Mouse (Mus musculus) urinary bladder, postnatal 36 days (tissue): ENCODE measurements at regions not wholly inside any gene's neighbourhood (a gene's known extent, or its start where the extent isn't known, plus 50 kb on each side); places are given as distances from the start of the nearest gene placed in this dataset.
A peak's percentile ranks its signal among the peaks of the same experiment; 100 is the strongest.

Source experiments
- DNase-seq, 2 experiments: peaks; one replicate each; pipeline ENCODE4 v3.0.0; 2022; ENCODE audit warnings: low spot score in 2 of 2, mixed read lengths in 1 of 2

DNA sequence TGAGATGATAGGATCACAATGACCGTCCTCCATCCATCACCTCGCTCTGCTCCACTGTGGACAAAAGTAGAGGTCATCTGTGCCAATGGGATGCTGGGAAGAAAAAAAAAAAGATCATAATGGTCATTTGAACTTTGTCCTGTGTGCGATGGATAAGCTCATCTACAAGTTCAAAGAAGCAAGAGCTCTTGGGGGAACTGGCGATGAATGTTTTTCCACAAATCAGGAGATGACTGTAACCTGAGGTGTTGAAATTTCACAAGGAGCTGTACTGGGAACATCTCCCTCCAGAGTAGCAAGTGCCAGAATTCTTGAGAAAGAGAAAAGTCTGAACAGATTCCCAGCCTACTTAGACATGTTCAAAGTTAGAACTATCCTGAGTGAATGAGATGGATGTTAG is 287.0 kb downstream of the Tns3 start:
- DNase-seq = no peak

GRCm38 (mm10) chr11:8365545-8365944 is 298.8 kb downstream of the Tns3 start:
- no peak for DNase-seq

GRCm38 (mm10) chr11:8364703-8365433 is 299.5 kb downstream of the Tns3 start:
- DNase-seq = no peak

DNA sequence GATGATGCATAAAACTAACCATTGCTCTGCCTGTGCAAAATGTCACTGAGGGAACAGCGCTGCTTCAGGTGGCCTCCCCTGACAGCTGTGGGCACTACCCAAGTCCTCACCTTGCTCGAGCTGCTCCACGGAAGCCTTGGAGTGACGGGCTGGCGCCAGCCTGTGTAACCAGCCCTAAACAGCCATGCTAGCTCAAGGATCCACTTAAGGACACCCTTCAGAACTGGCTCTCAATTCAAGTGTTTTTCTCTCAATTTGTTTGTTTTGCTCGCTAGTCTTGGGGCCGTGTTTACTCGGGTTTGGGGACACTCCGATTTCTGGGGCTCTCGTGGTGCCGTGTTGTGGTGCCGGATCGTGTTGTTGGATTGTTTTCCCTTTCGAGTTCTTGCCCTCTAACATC is 319.4 kb downstream of the Tns3 start:
- DNase-seq = no peak

- peak; percentile 13 to 25 for DNase-seq
These were observed 361.8 kb downstream of the Tns3 start for GRCm38 (mm10) chr11:8302347-8303188.

DNA sequence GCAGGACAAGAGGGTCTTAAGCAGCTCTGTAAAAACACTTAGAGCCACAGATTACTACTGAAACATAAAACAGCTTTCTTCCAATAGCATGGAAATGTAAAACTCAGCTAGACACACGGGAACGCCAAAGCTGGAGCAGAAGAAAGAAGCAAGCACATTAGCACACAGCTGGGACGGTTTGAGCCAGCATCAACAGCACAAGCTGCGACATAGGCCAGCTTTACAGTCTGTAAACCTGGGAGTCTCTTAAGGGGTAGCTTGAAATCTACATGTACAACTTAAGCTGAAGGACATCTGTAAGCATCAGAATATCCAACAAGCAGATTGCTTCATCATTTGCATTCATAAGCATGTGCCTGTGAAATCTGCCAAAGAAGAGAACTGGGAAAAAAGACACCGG is 366.9 kb downstream of the Tns3 start:
- DNase-seq = no peak

DNA sequence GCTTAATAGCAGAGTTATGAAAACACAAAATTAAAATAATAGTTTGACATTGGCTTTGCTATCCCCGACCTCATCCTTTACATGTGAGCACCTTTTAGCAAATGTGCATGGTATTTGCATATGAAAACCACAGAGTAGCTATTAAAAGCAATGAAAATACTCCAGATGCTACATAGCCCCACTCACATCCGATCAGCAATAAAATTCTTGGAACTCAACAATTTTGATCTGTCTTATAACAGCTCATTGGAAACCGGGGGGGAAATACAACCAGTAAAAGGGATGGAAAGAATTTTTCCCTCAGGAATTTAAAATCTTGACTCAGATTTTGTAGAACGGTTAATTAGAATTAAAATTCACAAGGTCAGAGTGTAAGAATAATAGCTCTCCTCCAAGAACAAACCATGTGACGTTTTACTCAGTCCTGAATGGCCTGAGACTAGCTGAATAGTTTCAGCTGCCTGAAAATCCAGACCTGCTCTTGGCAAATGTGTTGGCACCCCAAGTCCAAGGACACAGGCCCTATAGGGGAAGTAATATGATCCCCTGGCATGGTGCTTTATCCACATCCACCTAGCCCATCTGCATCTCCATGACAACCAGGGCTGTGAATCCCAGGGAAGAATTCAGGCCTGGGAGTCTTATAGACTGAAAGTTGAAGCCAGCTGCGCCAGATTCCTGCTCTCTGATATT is 370.9 kb downstream of the Tns3 start:
- DNase-seq = no peak

- DNase-seq = no peak
These were observed 379.1 kb downstream of the Tns3 start for GRCm38 (mm10) chr11:8285271-8285670.

DNA sequence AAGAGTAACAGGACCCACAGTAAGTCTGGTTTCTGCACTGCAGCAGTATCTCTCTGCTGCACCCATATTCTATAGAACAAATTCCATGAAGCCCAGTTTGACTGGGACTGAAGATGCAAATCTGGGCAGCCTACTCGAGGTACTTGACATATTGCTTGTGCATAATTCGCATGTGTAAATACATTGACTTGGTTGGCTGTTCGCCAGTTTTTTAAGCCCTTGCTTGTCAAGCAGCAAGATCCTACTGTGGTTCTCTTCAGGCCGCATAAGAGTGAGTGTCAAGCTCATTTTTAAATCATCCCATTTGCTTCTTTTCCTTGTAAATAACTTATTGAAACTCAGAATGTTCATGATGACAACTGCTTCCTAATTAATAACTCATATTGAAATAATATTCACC is 389.1 kb downstream of the Tns3 start:
- DNase-seq = no peak

DNA sequence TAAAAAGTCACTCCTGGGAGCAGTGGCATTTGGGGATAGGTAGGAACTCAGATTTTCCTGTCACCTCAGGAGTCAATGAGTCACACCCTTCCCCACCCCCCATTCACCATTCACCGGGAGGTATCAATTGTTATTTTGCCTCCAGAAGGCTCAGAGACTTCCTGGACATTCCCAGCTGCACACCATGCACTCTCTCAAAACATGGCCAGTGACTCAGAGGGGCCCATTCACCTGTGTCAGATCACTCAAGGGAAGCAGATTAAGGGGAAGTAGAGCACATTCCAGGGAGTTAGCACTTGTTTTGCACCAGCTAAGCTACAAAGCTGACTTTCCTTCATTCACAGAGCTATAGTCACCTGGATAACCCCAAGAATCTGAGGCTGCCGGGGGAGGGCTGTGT is 395.2 kb downstream of the Tns3 start:
- DNase-seq = no peak

GRCm38 (mm10) chr11:8254036-8254435 is 410.3 kb downstream of the Tns3 start:
- DNase-seq = no peak

GRCm38 (mm10) chr11:8251360-8251759 is 413.0 kb downstream of the Tns3 start:
- DNase-seq = no peak

- DNase-seq = no peak
These were observed 414.9 kb downstream of the Tns3 start for GRCm38 (mm10) chr11:8249468-8249867.

- DNase-seq = peak in 1 of 2 experiments; percentile 20
These were observed 416.8 kb downstream of the Tns3 start for GRCm38 (mm10) chr11:8247535-8247934.

- DNase-seq = no peak
These were observed 417.3 kb downstream of the Tns3 start for GRCm38 (mm10) chr11:8247024-8247423.

DNA sequence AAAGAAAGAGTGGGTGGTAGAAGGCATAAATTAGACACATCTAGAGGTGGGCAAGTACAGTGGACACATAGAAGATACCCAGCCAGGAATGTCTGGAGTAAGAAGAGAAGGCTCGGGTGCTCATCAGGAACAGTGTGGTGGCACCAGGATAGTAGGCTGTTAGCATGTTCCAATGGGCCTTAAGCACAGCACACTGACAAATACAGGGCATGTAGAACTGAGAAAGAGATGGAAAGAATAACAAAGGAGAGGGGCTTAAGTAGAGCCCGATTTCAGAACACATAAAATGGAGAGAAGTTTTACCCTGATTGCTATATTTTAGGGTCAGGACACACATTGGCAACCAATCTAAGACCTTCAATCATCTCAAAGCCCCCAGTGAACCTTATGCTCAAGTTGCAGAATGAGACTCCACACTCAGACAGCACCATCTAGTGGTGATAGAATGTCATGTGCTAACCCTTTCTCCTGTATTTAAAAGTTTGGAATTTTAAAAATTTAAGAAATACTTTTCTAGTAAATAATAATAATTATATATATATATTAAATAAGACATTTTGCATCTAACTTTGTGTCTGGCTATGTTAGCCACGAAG is 418.8 kb downstream of the Tns3 start:
- DNase-seq = no peak

DNA sequence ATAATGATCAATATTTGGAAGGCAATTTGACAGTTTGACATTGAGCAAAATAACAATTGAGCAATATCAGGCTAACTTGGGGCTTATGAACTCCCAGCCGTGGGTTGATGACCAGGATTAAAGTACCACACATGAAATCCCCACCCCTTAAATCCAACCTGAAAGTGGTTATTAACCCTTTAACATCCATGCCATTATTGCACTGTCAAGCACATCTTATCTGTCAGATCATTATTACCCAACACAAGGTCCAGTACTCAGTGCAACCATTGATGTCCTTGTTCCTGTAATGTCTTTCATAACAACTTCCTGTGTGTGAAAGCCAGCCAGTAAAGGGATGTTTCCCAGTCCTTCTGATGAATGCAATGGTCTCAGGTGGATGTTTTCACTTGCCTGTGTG is 425.8 kb downstream of the Tns3 start:
- DNase-seq = no peak

GRCm38 (mm10) chr11:8237556-8237955 is 426.8 kb downstream of the Tns3 start:
- DNase-seq = no peak

DNA sequence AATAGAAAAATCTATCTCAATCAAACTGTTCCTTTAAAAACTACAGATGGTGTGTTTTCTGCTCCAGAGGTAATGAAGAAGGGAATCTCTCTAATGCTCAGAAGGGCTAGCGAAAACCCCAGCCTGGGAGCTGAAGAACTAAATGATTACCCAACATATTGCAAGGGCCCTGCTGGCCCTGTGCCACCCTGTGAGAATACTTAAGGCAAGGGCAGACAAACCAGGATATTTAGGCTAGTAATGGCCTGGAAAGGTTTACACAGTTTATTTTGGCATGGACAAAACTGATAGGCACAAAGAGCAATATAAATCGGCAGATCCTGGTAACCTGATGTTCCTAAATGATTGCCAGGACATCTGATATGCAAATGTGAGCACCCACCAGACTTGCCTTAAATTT is 428.3 kb downstream of the Tns3 start:
- DNase-seq = peak in 1 of 2 experiments; percentile 36

- DNase-seq = no peak
These were observed 431.6 kb downstream of the Tns3 start for GRCm38 (mm10) chr11:8232636-8233189.

DNA sequence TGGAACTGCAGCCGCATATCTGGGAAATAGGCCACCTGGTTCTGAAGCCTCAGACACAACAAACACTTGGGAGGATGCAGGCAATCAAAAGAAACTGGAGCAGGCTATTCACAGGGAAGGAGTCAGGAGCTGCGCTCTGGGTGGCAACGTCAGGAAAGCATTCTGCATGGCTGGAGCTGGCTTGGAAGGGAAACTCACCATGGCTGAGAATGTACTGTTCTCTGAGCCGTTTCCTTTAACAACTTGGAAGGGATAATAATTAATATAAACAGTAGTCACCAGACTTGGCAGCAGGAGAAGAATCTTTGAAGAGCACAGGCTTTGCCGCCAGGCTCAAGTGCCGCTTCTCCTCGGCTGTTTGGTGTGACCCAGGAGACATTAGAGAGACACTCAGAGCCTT is 434.5 kb downstream of the Tns3 start:
- DNase-seq = no peak
